Mouse (Mus musculus): ENCODE measurements around the gene Slc39a13. TPM values are rescaled to one million over a fixed set of nuclear protein-coding genes. Genes with fewer than 3 reads are reported as not detected.
A peak's percentile ranks its signal among the peaks of the same experiment; 100 is the strongest.
"Not testable (repeated sequence)": the region's sequence is repeated elsewhere in the genome, so short reads cannot be mapped to it uniquely, and the experiment has no call there.

The Slc39a13 gene
- polyA plus RNA-seq, 1 experiment from 2014 or later, result 50.6 TPM

DNA sequence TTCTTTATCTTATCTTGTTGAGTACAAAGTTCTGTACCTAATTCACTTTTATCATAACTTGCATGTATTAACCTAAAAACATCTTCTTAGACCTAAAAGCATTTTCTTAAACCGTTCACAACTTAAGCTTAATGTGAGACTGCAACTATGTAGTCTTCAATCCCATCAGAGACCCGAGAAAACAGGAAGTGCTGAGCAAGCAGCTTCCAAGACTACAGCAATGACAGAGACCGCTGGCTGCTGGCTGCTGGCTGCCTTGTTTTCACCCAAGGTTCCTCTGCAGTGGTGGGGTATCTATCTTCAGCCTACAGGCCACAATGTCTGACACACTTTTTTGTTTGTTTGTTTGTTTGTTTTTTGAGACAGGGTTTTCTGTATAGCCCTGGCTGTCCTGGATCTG is 18.3 kb downstream of the Slc39a13 start:
- Histone ChIP-seq H3K9ac (ENCODE audit: low read length) (no peak overlapping the region), H3K4me2 (ENCODE audit: low read length) (no peak overlapping the region), H3K4me3 (ENCODE audit: control insufficient read depth in 1 of 2, insufficient read depth in 1 of 2, low read depth in 1 of 2, low read length in 2 of 2) (no peak overlapping the region), H3K4me1 (ENCODE audit: control insufficient read depth in 2 of 2, insufficient read depth in 2 of 2, low read length in 2 of 2) (peaks cover 3 to 10% of the 10 kb centered on the region in 2 experiments; a peak in 3 of 4 replicates), H3K27me3 (ENCODE audit: control insufficient read depth, insufficient read depth, low read length) (no peaks in the 10 kb centered on the region), H3K36me3 (ENCODE audit: control insufficient read depth, insufficient read depth, low read length) (peaks cover 31% of the 10 kb centered on the region), H3K27ac (replicated peaks in 1 of 2; ENCODE audit: control insufficient read depth in 1 of 2, insufficient read depth in 1 of 2, low read depth in 2 of 2, low read length in 2 of 2) (no peak overlapping the region), H3K9me3 (ENCODE audit: control insufficient read depth, low read length) (no peaks in the 10 kb centered on the region)
- no peak for ATAC-seq (ENCODE audit: insufficient number of reproducible peaks, insufficient read depth, low FRiP score, low read depth)
- WGBS, result 68% methylated on average over 3 of the region's 3 CpGs

DNA sequence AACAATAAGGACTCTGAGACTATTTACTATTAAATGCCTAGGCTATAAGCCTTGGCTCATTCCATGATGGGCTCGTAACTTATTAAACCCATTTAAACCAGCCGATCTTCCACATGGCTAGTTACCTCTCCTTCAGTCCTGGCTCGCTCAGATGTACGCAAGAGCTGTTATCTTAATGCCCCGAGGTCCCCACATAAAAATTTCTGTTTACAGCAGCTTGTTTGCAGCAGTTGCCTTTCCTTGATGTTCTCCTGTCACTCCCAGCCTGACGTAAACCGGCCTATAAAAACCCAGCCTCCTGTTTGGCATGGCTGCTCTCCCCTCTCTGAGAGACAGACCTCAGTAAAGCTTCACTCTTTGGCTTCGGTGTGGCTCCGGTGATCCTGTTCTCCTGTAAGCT is 22.9 kb downstream of the Slc39a13 start:
- Histone ChIP-seq H3K36me3 (ENCODE audit: control insufficient read depth, insufficient read depth, low read length) (peaks cover 12% of the 10 kb centered on the region; the same call in 1 of the 2 replicates), H3K4me3 (ENCODE audit: control insufficient read depth in 1 of 2, insufficient read depth in 1 of 2, low read depth in 1 of 2, low read length in 2 of 2) (no peak overlapping the region), H3K9ac (ENCODE audit: low read length) (no peak overlapping the region), H3K9me3 (ENCODE audit: control insufficient read depth, low read length) (no peaks in the 10 kb centered on the region), H3K27ac (replicated peaks in 1 of 2; ENCODE audit: control insufficient read depth in 1 of 2, insufficient read depth in 1 of 2, low read depth in 2 of 2, low read length in 2 of 2) (no peak overlapping the region), H3K27me3 (ENCODE audit: control insufficient read depth, insufficient read depth, low read length) (no peaks in the 10 kb centered on the region), H3K4me1 (ENCODE audit: control insufficient read depth in 2 of 2, insufficient read depth in 2 of 2, low read length in 2 of 2) (peaks cover 8 to 9% of the 10 kb centered on the region in 2 experiments; a peak in 3 of 4 replicates), H3K4me2 (ENCODE audit: low read length) (no peak overlapping the region)
- WGBS, result 76% methylated on average over 9 of the region's 9 CpGs
- no peak for ATAC-seq (ENCODE audit: insufficient number of reproducible peaks, insufficient read depth, low FRiP score, low read depth)

DNA sequence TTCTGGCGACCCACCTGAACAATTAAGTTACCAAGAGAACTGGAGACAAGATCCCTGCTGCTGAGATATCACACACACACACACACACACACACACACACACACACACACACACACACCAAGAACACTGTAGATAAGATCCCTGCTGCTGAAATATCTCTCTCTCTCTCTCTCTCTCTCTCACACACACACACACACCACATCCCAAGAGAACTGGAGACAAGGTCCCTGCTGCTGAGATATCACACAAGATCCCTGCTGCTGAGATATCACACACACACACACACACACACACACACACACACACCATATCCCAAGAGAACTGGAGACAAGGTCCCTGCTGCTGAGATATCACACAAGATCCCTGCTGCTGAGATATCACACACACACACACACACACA is 24.4 kb downstream of the Slc39a13 start:
- H3K27ac ChIP-seq (replicated peaks in 1 of 2; ENCODE audit: control insufficient read depth in 1 of 2, insufficient read depth in 1 of 2, low read depth in 2 of 2, low read length in 2 of 2); H3K4me2 ChIP-seq (ENCODE audit: low read length); H3K4me3 ChIP-seq (ENCODE audit: control insufficient read depth in 1 of 2, insufficient read depth in 1 of 2, low read depth in 1 of 2, low read length in 2 of 2); ATAC-seq (ENCODE audit: insufficient number of reproducible peaks, insufficient read depth, low FRiP score, low read depth); H3K9ac ChIP-seq (ENCODE audit: low read length); H3K9me3 ChIP-seq (ENCODE audit: control insufficient read depth, low read length); H3K36me3 ChIP-seq (ENCODE audit: control insufficient read depth, insufficient read depth, low read length); H3K27me3 ChIP-seq (ENCODE audit: control insufficient read depth, insufficient read depth, low read length); H3K4me1 ChIP-seq (ENCODE audit: control insufficient read depth in 2 of 2, insufficient read depth in 2 of 2, low read length in 2 of 2): not testable (repeated sequence)
- WGBS, result 80% methylated on average over 1 of the region's 1 CpGs

DNA sequence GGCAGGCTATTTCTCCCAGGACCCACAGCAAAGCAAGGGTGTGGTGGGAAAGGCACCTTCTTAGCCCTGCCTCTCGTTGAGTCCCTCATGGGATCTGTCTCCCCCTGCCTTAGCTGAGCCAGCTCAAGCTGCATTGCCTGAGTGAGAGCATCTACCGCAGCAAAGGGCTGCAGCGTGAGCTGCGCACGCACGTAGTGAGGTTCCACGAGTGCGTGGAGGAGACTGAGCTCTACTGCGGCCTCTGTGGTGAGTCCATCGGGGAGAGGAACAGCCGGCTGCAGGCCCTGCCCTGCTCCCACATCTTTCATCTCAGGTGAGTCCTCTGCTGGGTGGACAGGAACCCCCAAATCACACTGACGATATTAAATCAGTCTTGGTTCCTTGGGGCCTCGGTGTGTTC is 25.5 kb downstream of the Slc39a13 start:
- Histone ChIP-seq H3K27ac (replicated peaks in 1 of 2; ENCODE audit: control insufficient read depth in 1 of 2, insufficient read depth in 1 of 2, low read depth in 2 of 2, low read length in 2 of 2) (no peak overlapping the region), H3K9ac (ENCODE audit: low read length) (no peak overlapping the region), H3K4me1 (ENCODE audit: control insufficient read depth in 2 of 2, insufficient read depth in 2 of 2, low read length in 2 of 2) (peaks cover 8 to 9% of the 10 kb centered on the region in 2 experiments; a peak in 3 of 4 replicates), H3K9me3 (ENCODE audit: control insufficient read depth, low read length) (no peaks in the 10 kb centered on the region), H3K36me3 (ENCODE audit: control insufficient read depth, insufficient read depth, low read length) (no peaks in the 10 kb centered on the region), H3K27me3 (ENCODE audit: control insufficient read depth, insufficient read depth, low read length) (no peaks in the 10 kb centered on the region), H3K4me2 (ENCODE audit: low read length) (no peak overlapping the region), H3K4me3 (ENCODE audit: control insufficient read depth in 1 of 2, insufficient read depth in 1 of 2, low read depth in 1 of 2, low read length in 2 of 2) (no peak overlapping the region)
- 64% methylated on average over 13 of the region's 13 CpGs for WGBS
- ATAC-seq (ENCODE audit: insufficient number of reproducible peaks, insufficient read depth, low FRiP score, low read depth), result no peak

DNA sequence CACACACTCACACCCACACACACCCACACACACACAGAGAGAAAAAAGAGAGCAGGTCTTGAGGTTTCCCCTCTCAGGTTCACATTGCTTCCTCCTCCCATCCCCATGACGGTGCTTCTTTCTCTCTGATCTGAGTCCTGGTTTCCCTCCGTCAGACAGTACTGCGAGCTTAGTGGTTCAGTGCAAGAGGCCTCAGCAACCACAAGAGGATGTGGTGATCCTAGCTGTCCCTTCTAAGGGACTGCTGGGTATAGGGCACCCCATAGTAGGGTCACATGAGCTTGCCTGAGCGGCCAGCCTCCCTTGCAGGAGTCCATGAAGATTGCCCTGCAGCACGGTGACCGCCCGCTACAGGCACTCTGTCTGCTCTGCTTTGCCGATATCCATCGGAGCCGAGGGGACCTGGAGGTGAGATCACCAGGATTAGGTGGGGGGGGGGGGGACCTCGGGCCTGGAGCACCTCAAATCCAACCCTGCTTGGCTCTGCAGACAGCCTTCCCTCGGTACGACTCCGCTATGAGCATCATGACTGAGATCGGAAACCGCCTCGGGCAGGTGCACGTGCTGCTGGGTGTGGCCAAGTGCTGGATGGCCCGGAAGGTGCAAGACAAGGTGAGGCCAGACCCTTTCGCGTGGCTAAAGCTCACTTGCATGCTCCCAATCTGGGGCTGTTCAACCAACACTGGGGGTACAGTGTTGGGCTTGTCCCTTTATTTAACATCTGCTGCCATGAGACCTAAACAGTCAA is 27.4 kb downstream of the Slc39a13 start:
- Histone ChIP-seq H3K4me1 (ENCODE audit: control insufficient read depth in 2 of 2, insufficient read depth in 2 of 2, low read length in 2 of 2) (peaks cover 8 to 9% of the 10 kb centered on the region in 2 experiments; a peak in 3 of 4 replicates), H3K9ac (ENCODE audit: low read length) (no peak overlapping the region), H3K4me2 (ENCODE audit: low read length) (no peak overlapping the region), H3K27me3 (ENCODE audit: control insufficient read depth, insufficient read depth, low read length) (no peaks in the 10 kb centered on the region), H3K9me3 (ENCODE audit: control insufficient read depth, low read length) (no peaks in the 10 kb centered on the region), H3K36me3 (ENCODE audit: control insufficient read depth, insufficient read depth, low read length) (no peaks in the 10 kb centered on the region), H3K27ac (replicated peaks in 1 of 2; ENCODE audit: control insufficient read depth in 1 of 2, insufficient read depth in 1 of 2, low read depth in 2 of 2, low read length in 2 of 2) (no peak overlapping the region), H3K4me3 (ENCODE audit: control insufficient read depth in 1 of 2, insufficient read depth in 1 of 2, low read depth in 1 of 2, low read length in 2 of 2) (no peak overlapping the region)
- no peak for ATAC-seq (ENCODE audit: insufficient number of reproducible peaks, insufficient read depth, low FRiP score, low read depth)
- 66% methylated on average over 21 of the region's 21 CpGs for WGBS

DNA sequence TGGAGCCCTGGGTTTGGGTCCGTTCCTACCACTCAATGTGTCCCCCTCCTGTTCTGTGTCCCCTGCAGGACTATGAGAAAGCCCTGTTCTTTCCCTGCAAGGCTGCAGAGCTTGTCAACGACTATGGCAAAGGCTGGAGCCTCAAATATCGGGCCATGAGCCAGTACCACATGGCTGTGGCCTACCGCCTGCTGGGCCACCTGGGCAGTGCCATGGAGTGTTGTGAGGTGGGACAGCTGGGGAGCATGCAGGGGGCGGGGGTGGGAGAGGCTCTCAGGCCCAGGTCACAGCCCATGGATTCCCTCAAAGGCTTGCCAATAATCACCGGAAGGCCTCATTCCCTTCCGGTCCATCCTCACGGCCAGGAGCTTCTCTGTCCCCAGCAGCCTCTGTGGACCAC is 28.4 kb downstream of the Slc39a13 start:
- no peak overlapping the region for H3K27ac ChIP-seq (replicated peaks in 1 of 2; ENCODE audit: control insufficient read depth in 1 of 2, insufficient read depth in 1 of 2, low read depth in 2 of 2, low read length in 2 of 2)
- no peak overlapping the region for H3K4me3 ChIP-seq (ENCODE audit: control insufficient read depth in 1 of 2, insufficient read depth in 1 of 2, low read depth in 1 of 2, low read length in 2 of 2)
- H3K9ac ChIP-seq (ENCODE audit: low read length), result no peak overlapping the region
- H3K27me3 ChIP-seq (ENCODE audit: control insufficient read depth, insufficient read depth, low read length), result no peaks in the 10 kb centered on the region
- H3K4me2 ChIP-seq (ENCODE audit: low read length), result no peak overlapping the region
- ATAC-seq (ENCODE audit: insufficient number of reproducible peaks, insufficient read depth, low FRiP score, low read depth), result no peak
- H3K9me3 ChIP-seq (ENCODE audit: control insufficient read depth, low read length), result no peaks in the 10 kb centered on the region
- 61% methylated on average over 8 of the region's 8 CpGs for WGBS
- peaks cover 8 to 9% of the 10 kb centered on the region in 2 experiments; a peak in 3 of 4 replicates for H3K4me1 ChIP-seq (ENCODE audit: control insufficient read depth in 2 of 2, insufficient read depth in 2 of 2, low read length in 2 of 2)
- no peaks in the 10 kb centered on the region for H3K36me3 ChIP-seq (ENCODE audit: control insufficient read depth, insufficient read depth, low read length)

DNA sequence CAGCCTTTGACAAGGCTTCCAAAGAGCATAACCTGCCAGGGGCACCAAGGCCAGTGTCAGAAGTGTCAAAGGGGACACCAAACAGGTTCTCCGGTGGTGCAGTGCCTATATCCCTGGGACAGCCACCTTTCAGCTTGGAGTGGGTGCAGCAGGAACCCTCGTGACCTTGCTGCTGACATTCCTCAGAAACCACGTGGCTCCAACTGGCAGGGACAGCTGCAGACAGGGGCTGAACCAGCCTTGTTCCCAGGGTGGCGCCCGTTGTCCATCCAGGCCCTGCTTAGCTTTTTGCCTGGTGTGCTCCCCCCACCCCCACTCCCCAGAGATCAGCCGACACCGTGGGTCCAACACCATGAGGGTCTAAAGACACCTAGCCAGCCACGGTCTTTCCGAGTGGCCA is 34.8 kb downstream of the Slc39a13 start, which contains the start of gene Rapsn:
Rapsn (plus strand) TSS at position 236 of the 400 bp plus-strand sequence.
- Histone ChIP-seq H3K9me3 (ENCODE audit: control insufficient read depth, low read length) (no peaks in the 10 kb centered on the region), H3K27me3 (ENCODE audit: control insufficient read depth, insufficient read depth, low read length) (no peaks in the 10 kb centered on the region), H3K4me2 (ENCODE audit: low read length) (peak within 1 kb of the TSS; percentile 59), H3K36me3 (ENCODE audit: control insufficient read depth, insufficient read depth, low read length) (no peaks in the 10 kb centered on the region), H3K4me3 (ENCODE audit: control insufficient read depth in 1 of 2, insufficient read depth in 1 of 2, low read depth in 1 of 2, low read length in 2 of 2) (peak within 1 kb of the TSS; percentile 15 to 23; a peak in 3 of 4 replicates), H3K9ac (ENCODE audit: low read length) (peak within 1 kb of the TSS; percentile 44), H3K27ac (replicated peaks in 1 of 2; ENCODE audit: control insufficient read depth in 1 of 2, insufficient read depth in 1 of 2, low read depth in 2 of 2, low read length in 2 of 2) (peak within 1 kb of the TSS; percentile 48 to 74), H3K4me1 (ENCODE audit: control insufficient read depth in 2 of 2, insufficient read depth in 2 of 2, low read length in 2 of 2) (peaks cover 11 to 14% of the 10 kb centered on the region in 2 experiments)
- WGBS, result 24% methylated on average over 9 of the region's 9 CpGs
- ATAC-seq (ENCODE audit: insufficient number of reproducible peaks, insufficient read depth, low FRiP score, low read depth), result peak; percentile 74

All from heart, embryonic 14.5 days (tissue).